Mouse (Mus musculus) left cerebral cortex, postnatal 14 days (tissue): Measurements from ENCODE around the gene Foxa2. TPM values are rescaled to one million over a fixed set of nuclear protein-coding genes. Genes with fewer than 3 reads are reported as not detected.

Source experiments
- DNase-seq, 2 experiments: peaks; one replicate each; pipeline ENCODE4 v3.0.0; 2021 to 2022; ENCODE audit warnings: low spot score in 2 of 2, mixed read lengths in 1 of 2
- intact Hi-C: fragments of 180-260 bp; cut with DNase I; formaldehyde crosslinking; loops from one replicate; pipeline ENCODE4 v1.15.1; 2025
- long read RNA-seq, 2 experiments: library from polyadenylated mRNA; stranded (forward); transcript quantifications; one replicate each; pipeline ENCODE4 v2.0.0; 2021
- total RNA-seq, 2 experiments: library from RNA; stranded (reverse); gene quantifications; 2 replicates each; pipeline ENCODE4 v1.2.3; 2021

Gene Foxa2
- not detected for total RNA-seq
- long read RNA-seq, experiment 1 = 0 reads
- long read RNA-seq, experiment 2 = 0 reads

DNA sequence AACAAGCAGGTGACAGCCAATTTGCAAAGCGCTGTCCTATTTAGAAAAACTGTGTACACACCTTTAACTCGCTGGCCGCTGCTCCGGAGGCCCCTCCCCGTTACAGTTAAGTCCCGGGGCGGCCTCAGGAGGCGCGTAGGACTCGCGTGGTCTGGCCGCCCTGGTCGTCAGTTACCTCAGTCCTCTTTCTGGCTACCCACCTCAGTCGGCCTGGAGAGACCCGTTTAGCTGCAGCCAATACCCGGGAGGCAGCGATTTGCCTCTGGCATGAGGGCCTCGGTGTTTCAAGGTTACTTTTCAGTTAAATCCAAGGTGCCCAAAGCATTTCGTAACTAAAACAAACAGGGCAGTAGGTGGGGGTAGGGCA lies at the start of gene Foxa2:
TSS of gene Foxa2 (minus strand) at position 171 of the 367 bp plus-strand sequence.
- intact Hi-C loops = loop anchor here (5.0 kb wide), 2 partner anchors 674 to 964 kb away; no protein-coding TSS in a partner anchor
- DNase-seq = no peak

- intact Hi-C loops = no loop called here
- DNase-seq = no peak
Observed at GRCm38 (mm10) chr2:148092089-148092488, 45.3 kb upstream of the Foxa2 start.

GRCm38 (mm10) chr2:148091657-148092056 lies 44.9 kb upstream of the Foxa2 start:
- intact Hi-C loops = no loop called here
- DNase-seq = no peak

DNA sequence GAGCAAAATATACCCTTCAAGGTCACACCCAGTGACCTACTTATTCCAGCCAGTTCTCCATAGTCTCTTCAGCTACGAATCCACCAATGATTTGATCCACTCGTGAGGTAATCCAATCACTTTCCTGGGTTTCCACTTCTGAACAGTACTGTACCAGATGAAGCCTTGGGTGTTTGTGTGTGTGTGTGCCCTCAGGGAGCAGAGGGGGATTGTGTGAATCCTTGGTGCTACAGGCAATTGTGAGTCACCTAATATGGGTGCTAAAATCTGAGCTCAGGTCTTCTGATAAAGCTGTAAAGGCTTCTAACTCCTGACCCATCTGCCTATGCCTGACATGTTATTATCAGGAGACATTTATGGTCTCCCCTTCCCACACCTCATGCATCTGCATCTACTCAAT lies 43.3 kb upstream of the Foxa2 start:
- intact Hi-C loops = no loop called here
- no peak for DNase-seq

GRCm38 (mm10) chr2:148085529-148085928 lies 38.8 kb upstream of the Foxa2 start:
- no peak for DNase-seq

GRCm38 (mm10) chr2:148085126-148085525 lies 38.4 kb upstream of the Foxa2 start:
- intact Hi-C loops = no loop called here
- no peak for DNase-seq

More at GRCm38 (mm10) chr2:148085529-148085928, 38.8 kb upstream of the Foxa2 start:
- intact Hi-C loops = no loop called here

DNA sequence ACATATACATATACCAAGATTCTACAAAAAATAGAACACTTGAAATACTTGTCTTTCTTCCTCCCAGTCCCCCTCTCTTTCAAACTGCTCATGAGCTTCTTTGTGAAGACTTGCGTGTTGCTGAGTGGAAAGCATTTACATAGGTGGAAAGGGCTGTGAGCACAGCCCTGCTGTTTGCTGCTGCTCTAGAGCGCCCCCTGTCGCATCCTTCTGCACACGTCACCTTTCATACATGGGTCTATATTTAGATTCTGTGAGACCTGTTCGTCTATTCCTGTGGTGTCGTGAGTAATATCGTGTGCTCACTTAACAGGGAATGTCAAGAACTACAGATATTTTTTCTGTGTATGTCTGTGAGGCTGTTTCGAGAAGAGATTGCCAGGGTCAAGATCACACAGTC lies 35.5 kb upstream of the Foxa2 start:
- peak; percentile 21 to 59 for DNase-seq
- intact Hi-C loops = no loop called here

- DNase-seq = no peak
- intact Hi-C loops = no loop called here
Observed at GRCm38 (mm10) chr2:148060705-148061104, 13.9 kb upstream of the Foxa2 start.

DNA sequence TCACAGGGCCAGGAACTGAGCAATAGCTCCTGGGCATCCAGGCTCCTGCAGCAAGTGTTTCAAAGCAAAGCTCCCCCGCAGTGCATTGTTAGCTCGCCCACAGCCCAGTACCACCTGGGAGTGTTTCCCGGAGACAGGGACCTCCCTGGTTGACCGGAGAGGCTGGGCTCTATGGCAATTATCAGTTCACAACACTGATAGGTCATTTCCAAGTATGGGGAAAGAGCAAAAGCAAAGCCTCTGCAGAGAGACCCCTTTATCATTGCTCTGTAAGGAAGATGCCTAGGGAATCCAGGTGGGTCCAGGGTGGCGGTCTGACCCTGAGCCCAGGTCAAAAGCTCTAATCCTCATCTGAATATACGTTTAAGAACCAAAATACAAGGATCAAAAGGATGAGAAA lies 6.6 kb upstream of the Foxa2 start:
- intact Hi-C loops = no loop called here
- DNase-seq = no peak

DNA sequence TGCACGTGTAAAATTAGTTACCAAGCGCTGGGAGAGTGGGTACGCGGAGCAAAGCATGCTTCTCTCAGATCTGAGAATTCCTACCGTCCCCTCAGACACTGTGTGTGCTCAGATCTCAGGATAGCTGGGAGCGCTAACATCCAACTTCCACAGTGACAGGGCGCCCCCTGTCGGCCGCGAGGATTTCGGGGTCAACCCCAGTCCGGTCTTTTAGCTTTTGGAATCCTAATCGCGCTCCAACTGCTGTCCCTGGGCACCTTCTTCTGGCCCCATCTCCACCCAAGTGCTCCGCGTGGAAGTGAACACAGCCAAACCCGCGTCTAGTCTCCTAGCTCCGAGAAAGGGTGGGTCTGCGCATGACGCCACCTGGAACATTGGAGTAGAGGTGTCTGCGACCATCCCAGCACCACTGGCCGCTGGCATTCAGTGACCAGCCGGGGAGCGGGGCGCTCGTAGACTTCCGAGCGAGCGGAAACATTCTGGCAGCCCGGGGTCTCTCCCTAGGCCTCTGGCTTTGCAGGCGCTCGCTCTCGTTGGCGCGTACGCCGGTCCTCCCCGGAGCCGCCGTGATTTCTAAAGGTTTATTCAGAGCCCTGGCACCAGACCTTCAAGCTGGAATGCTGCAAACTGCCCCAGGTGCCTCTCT lies 1.8 kb upstream of the Foxa2 start:
- intact Hi-C loops = loop anchor here (5.0 kb wide), 2 partner anchors 676 to 966 kb away; no protein-coding TSS in a partner anchor
- peak; percentile 28 to 54 for DNase-seq

- intact Hi-C loops = loop anchor here (5.0 kb wide), 2 partner anchors 675 to 965 kb away; no protein-coding TSS in a partner anchor
Observed at GRCm38 (mm10) chr2:148047611-148048010, 842 bp upstream of the Foxa2 start.

DNA sequence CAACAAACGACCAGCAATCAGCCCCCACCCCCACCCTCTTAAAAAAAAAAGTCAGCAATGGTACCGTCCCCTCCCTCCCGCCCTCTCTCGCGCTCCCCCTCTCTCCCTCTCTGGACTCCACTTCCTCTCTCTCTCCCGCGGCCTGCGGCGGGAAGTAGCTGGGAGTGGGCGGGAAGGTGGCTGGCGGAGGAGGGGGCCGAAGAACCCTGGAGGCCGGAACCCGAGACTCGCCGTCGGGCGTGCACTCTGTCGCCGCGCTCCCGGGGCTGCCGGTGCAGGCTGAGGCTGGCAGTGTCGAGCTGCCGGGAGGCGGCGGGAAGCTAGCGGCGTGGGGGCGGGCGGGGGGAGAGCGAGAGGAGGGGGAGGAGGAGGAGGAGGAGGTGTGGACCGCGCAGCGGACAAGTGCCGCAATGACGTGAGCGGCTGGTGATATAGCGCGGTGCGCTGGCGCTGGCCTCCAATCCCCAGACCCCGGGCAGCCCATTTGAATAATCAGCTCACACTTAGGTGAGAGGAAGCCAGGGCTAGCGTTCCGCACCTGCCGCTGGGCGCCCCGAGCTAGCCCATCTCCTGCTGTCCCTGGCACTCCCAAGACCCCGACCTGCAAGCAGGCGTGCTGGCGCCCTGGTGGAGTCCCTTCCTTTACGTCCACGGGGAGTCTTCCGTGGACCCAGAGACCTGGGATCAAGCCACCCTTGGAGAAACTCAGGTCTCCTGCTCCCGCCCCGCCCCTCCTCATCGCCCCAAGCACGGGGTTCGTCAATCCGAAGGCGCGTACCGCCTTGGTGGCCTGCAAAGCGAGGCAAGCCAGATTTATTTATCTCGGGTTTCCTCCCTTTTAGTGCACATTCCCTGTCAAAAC lies 601 bp downstream of the Foxa2 start:
- intact Hi-C loops = loop anchor here (5.0 kb wide), 2 partner anchors 674 to 964 kb away; no protein-coding TSS in a partner anchor
- no peak for DNase-seq

More at GRCm38 (mm10) chr2:148047611-148048010, 842 bp upstream of the Foxa2 start:
- DNase-seq = no peak

DNA sequence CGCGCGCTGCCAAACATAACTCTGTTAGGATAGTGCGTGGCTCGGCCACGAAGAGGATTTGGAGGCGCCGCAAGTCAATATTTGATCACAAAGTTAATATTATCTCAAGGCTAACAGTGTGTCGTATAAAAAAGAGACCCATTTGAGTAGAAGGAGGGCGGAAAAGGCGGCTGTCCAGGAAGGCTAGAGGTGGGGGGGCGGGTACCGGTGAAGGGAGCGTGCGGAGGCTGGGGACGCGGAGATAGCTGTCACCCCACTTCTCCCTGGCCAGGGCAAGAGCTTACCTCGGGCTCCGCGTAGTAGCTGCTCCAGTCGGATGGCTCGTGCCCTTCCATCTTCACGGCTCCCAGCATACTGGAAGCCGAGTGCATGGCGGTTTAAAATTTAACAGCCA lies 1.2 kb downstream of the Foxa2 start:
- intact Hi-C loops = loop anchor here (5.0 kb wide), 2 partner anchors 673 to 963 kb away; no protein-coding TSS in a partner anchor
- no peak for DNase-seq

GRCm38 (mm10) chr2:148044877-148045539 lies 1.8 kb downstream of the Foxa2 start:
- no peak for DNase-seq
- intact Hi-C loops = loop anchor here (5.0 kb wide), 2 partner anchors 673 to 963 kb away; no protein-coding TSS in a partner anchor

GRCm38 (mm10) chr2:148043976-148044876 lies 2.5 kb downstream of the Foxa2 start:
- intact Hi-C loops = no loop called here
- DNase-seq = no peak

DNA sequence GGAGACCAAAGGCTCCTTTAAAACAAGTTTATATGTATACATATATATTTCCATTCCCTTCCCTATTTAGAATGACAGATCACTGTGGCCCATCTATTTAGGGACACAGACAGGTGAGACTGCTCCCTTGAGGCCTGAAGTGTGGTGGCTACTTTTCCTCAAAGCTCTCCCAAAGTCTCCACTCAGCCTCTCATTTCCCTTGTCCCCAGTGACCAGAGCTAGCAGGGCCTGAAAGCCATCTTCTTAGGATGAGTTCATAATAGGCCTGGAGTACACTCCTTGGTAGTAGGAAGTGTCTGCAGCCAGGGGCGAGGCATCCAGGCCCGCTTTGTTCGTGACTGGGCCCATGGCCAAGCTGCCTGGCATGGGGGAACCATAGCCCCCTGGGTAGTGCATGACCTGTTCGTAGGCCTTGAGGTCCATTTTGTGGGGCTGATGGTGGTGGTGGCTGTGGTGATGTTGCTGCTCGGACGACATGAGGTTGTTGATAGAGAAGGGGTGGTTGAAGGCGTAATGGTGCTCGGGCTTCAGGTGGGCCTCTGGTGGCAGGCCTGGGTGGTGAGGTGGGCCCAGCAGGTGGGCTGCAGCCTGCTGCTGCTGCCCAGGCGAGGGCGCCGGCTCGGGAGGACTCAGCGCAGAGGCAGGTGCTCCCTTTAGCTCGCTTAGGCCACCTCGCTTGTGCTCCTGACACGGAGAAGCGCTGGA lies 3.3 kb downstream of the Foxa2 start:
- intact Hi-C loops = no loop called here

DNA sequence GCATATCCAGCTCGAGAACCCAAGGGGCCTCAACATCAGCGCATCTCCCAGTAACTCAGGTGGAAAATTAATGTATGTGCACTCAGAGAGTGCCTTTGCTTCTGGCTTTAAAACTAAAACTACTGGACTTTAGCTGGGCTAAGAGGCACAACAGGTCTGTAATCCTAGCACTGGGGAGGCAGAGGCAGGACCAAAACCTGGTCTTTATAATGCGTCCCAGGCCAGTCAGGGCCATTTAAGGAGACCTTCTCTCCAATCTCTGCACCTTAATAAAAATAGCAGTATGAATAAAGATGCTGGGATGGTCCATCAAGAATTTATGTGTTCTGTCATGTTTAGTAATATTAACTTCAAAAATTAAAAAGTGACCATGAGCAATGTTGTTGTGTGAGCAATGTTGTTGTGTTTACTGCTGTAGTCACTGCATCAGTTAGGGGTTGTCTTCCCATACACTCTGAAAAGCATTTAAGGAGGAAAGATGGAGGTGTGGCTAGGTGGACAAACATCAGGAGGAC lies 4.6 kb downstream of the Foxa2 start:
- intact Hi-C loops = no loop called here
- DNase-seq = no peak

More for the DNA sequence above, 3.3 kb downstream of the Foxa2 start:
- no peak for DNase-seq

GRCm38 (mm10) chr2:148041381-148041780 lies 5.4 kb downstream of the Foxa2 start:
- no peak for DNase-seq
- intact Hi-C loops = no loop called here
